In genomic region chr3:20275633-20276032, GRCm38 (mm10) we compare ENCODE assay signal across 15 mouse cellular contexts. TPM values are rescaled to one million over a fixed set of nuclear protein-coding genes. Genes with fewer than 3 reads are reported as not detected.
"Had no signal": no experiment of that assay in that cellular context is flagged by ENCODE, and none has a peak within 500 bp of the region (broad histone marks: within the 10 kb centered on the region; RNA-seq: fewer than 3 reads in every experiment).

Gene Cpb1, minus strand, starts transcription at chr3:20275733.

- H3K4me3 ChIP-seq: liver, embryonic 12.5 days; midbrain, embryonic 10.5 days; midbrain, embryonic 12.5 days; midbrain, embryonic 15.5 days; neural tube, embryonic 12.5 days had no signal

- H3K27ac ChIP-seq: liver, embryonic 12.5 days; liver, embryonic 14.5 days; midbrain, embryonic 10.5 days; midbrain, embryonic 12.5 days; midbrain, embryonic 15.5 days; neural tube, embryonic 12.5 days had no signal

- DNase-seq: lung, adult 18-20 months; lung, postnatal 10 days; lung, postnatal 4 days; right cerebral cortex, postnatal 25 days; right cerebral cortex, postnatal 4 days; thymus, adult 2 months; thymus, postnatal 25 days; thymus, postnatal 4 days had no signal

- H3K9me3 ChIP-seq: liver, embryonic 12.5 days; midbrain, embryonic 10.5 days; midbrain, embryonic 12.5 days; midbrain, embryonic 15.5 days; neural tube, embryonic 12.5 days had no signal

- H3K27me3 ChIP-seq: liver, embryonic 12.5 days; midbrain, embryonic 12.5 days; midbrain, embryonic 15.5 days; neural tube, embryonic 12.5 days had no signal

- ATAC-seq: liver, embryonic 12.5 days; midbrain, embryonic 15.5 days had no signal

- H3K4me2 ChIP-seq: liver, embryonic 12.5 days; lung, embryonic 14.5 days; midbrain, embryonic 12.5 days; midbrain, embryonic 15.5 days; neural tube, embryonic 12.5 days had no signal

- H3K36me3 ChIP-seq: liver, embryonic 12.5 days; midbrain, embryonic 10.5 days; midbrain, embryonic 12.5 days; midbrain, embryonic 15.5 days; neural tube, embryonic 12.5 days had no signal

- H3K9ac ChIP-seq: liver, embryonic 12.5 days; liver, embryonic 14.5 days; lung, embryonic 14.5 days; midbrain, embryonic 12.5 days; midbrain, embryonic 15.5 days; neural tube, embryonic 12.5 days had no signal

- H3K4me1 ChIP-seq: liver, embryonic 12.5 days; midbrain, embryonic 10.5 days; midbrain, embryonic 12.5 days; midbrain, embryonic 15.5 days; neural tube, embryonic 12.5 days had no signal

RNA-seq across cellular contexts. Expression of gene Cpb1, which starts in this region (rescaled TPM):
- polyA plus RNA-seq: liver, embryonic 12.5 days; midbrain, embryonic 12.5 days; neural tube, embryonic 12.5 days; thymus, adult 2 months had no signal
